Mouse (Mus musculus): Measurements from ENCODE around the gene Ripor3. TPM values are rescaled to one million over a fixed set of nuclear protein-coding genes. Genes with fewer than 3 reads are reported as not detected.

Ripor3 gene
- polyA plus RNA-seq, 1 experiment from 2014 or later, result 0.86 TPM

GRCm38 (mm10) chr2:167945451-167945850 is 65.0 kb downstream of the Ripor3 start:
- Histone ChIP-seq H3K4me1 (peaks cover 67% of the 10 kb centered on the region), H3K9me3 (replicated peaks) (no peaks in the 10 kb centered on the region), H3K4me3 (no peak overlapping the region), H3K27me3 (ENCODE audit: low read depth, poor library complexity, severe bottlenecking) (no peaks in the 10 kb centered on the region), H3K27ac (replicated peaks) (peak overlapping the region; percentile 39; the same call in 1 of the 2 replicates), H3K36me3 (no peaks in the 10 kb centered on the region)
- 94% methylated on average over 5 of the region's 5 CpGs for WGBS
- no peak for DNase-seq (ENCODE audit: low spot score)

GRCm38 (mm10) chr2:167944193-167944592 is 66.2 kb downstream of the Ripor3 start:
- H3K27me3 ChIP-seq (ENCODE audit: low read depth, poor library complexity, severe bottlenecking), result no peaks in the 10 kb centered on the region
- H3K9me3 ChIP-seq (replicated peaks), result no peaks in the 10 kb centered on the region
- H3K27ac ChIP-seq (replicated peaks), result no peak overlapping the region
- WGBS, result 85% methylated on average over 3 of the region's 3 CpGs
- H3K36me3 ChIP-seq, result no peaks in the 10 kb centered on the region
- DNase-seq (ENCODE audit: low spot score), result no peak
- H3K4me3 ChIP-seq, result no peak overlapping the region
- peaks cover 73% of the 10 kb centered on the region for H3K4me1 ChIP-seq

GRCm38 (mm10) chr2:167942926-167943633 is 67.3 kb downstream of the Ripor3 start:
- Histone ChIP-seq H3K4me1 (peaks cover 70% of the 10 kb centered on the region), H3K36me3 (no peaks in the 10 kb centered on the region), H3K27me3 (ENCODE audit: low read depth, poor library complexity, severe bottlenecking) (no peaks in the 10 kb centered on the region), H3K9me3 (replicated peaks) (no peaks in the 10 kb centered on the region), H3K27ac (replicated peaks) (peak overlapping the region; percentile 50), H3K4me3 (no peak overlapping the region)
- DNase-seq (ENCODE audit: low spot score), result no peak
- WGBS, result 88% methylated on average over 12 of the region's 12 CpGs

- peak overlapping the region; percentile 50 for H3K27ac ChIP-seq (replicated peaks)
- no peaks in the 10 kb centered on the region for H3K36me3 ChIP-seq
- H3K27me3 ChIP-seq (ENCODE audit: low read depth, poor library complexity, severe bottlenecking), result no peaks in the 10 kb centered on the region
- H3K9me3 ChIP-seq (replicated peaks), result no peaks in the 10 kb centered on the region
- H3K4me3 ChIP-seq, result no peak overlapping the region
- WGBS, result 58% methylated on average over 8 of the region's 8 CpGs
- peak; percentile 14 for DNase-seq (ENCODE audit: low spot score)
- peaks cover 67% of the 10 kb centered on the region for H3K4me1 ChIP-seq
Observed at GRCm38 (mm10) chr2:167942199-167942925, 68.1 kb downstream of the Ripor3 start.

- peaks cover 67% of the 10 kb centered on the region for H3K4me1 ChIP-seq
- no peaks in the 10 kb centered on the region for H3K9me3 ChIP-seq (replicated peaks)
Observed at GRCm38 (mm10) chr2:167941745-167942176, 68.7 kb downstream of the Ripor3 start.

GRCm38 (mm10) chr2:167941320-167941719 is 69.1 kb downstream of the Ripor3 start:
- H3K27me3 ChIP-seq (ENCODE audit: low read depth, poor library complexity, severe bottlenecking), result no peaks in the 10 kb centered on the region
- no peaks in the 10 kb centered on the region for H3K9me3 ChIP-seq (replicated peaks)
- DNase-seq (ENCODE audit: low spot score), result no peak
- H3K36me3 ChIP-seq, result no peaks in the 10 kb centered on the region
- 47% methylated on average over 4 of the region's 4 CpGs for WGBS
- H3K27ac ChIP-seq (replicated peaks), result peak overlapping the region; percentile 46; the same call in 1 of the 2 replicates
- H3K4me1 ChIP-seq, result peaks cover 67% of the 10 kb centered on the region
- H3K4me3 ChIP-seq, result no peak overlapping the region

More at GRCm38 (mm10) chr2:167941745-167942176, 68.7 kb downstream of the Ripor3 start:
- Histone ChIP-seq H3K36me3 (no peaks in the 10 kb centered on the region), H3K27me3 (ENCODE audit: low read depth, poor library complexity, severe bottlenecking) (no peaks in the 10 kb centered on the region), H3K27ac (replicated peaks) (peak overlapping the region; percentile 46; the same call in 1 of the 2 replicates), H3K4me3 (no peak overlapping the region)
- no peak for DNase-seq (ENCODE audit: low spot score)
- 46% methylated on average over 6 of the region's 6 CpGs for WGBS

GRCm38 (mm10) chr2:167940636-167941035 is 69.8 kb downstream of the Ripor3 start:
- Histone ChIP-seq H3K27ac (replicated peaks) (no peak overlapping the region), H3K9me3 (replicated peaks) (no peaks in the 10 kb centered on the region), H3K36me3 (peaks cover under 1% of the 10 kb centered on the region; the same call in 1 of the 2 replicates), H3K4me1 (peaks cover 73% of the 10 kb centered on the region), H3K27me3 (ENCODE audit: low read depth, poor library complexity, severe bottlenecking) (no peaks in the 10 kb centered on the region), H3K4me3 (no peak overlapping the region)
- DNase-seq (ENCODE audit: low spot score), result no peak
- 90% methylated on average over 11 of the region's 11 CpGs for WGBS

- peaks cover 4% of the 10 kb centered on the region; the same call in 1 of the 2 replicates for H3K36me3 ChIP-seq
- H3K4me1 ChIP-seq, result peaks cover 68% of the 10 kb centered on the region
- H3K9me3 ChIP-seq (replicated peaks), result no peaks in the 10 kb centered on the region
- H3K27me3 ChIP-seq (ENCODE audit: low read depth, poor library complexity, severe bottlenecking), result no peaks in the 10 kb centered on the region
- no peak for DNase-seq (ENCODE audit: low spot score)
- no peak overlapping the region for H3K27ac ChIP-seq (replicated peaks)
- WGBS, result 72% methylated on average over 11 of the region's 11 CpGs
- H3K4me3 ChIP-seq, result no peak overlapping the region
Observed at GRCm38 (mm10) chr2:167939632-167940399, 70.6 kb downstream of the Ripor3 start.

- H3K36me3 ChIP-seq, result peaks cover 4% of the 10 kb centered on the region; the same call in 1 of the 2 replicates
- no peak for DNase-seq (ENCODE audit: low spot score)
- H3K9me3 ChIP-seq (replicated peaks), result no peaks in the 10 kb centered on the region
- H3K27me3 ChIP-seq (ENCODE audit: low read depth, poor library complexity, severe bottlenecking), result no peaks in the 10 kb centered on the region
- 59% methylated on average over 4 of the region's 4 CpGs for WGBS
- H3K27ac ChIP-seq (replicated peaks), result no peak overlapping the region
- peaks cover 65% of the 10 kb centered on the region for H3K4me1 ChIP-seq
- H3K4me3 ChIP-seq, result no peak overlapping the region
Observed at GRCm38 (mm10) chr2:167939204-167939603, 71.2 kb downstream of the Ripor3 start.

GRCm38 (mm10) chr2:167938786-167939185 is 71.6 kb downstream of the Ripor3 start:
- no peak overlapping the region for H3K4me3 ChIP-seq
- no peak for DNase-seq (ENCODE audit: low spot score)
- H3K36me3 ChIP-seq, result peaks cover 4% of the 10 kb centered on the region; the same call in 1 of the 2 replicates
- H3K9me3 ChIP-seq (replicated peaks), result no peaks in the 10 kb centered on the region
- no peaks in the 10 kb centered on the region for H3K27me3 ChIP-seq (ENCODE audit: low read depth, poor library complexity, severe bottlenecking)
- no peak overlapping the region for H3K27ac ChIP-seq (replicated peaks)
- WGBS, result 87% methylated on average over 3 of the region's 3 CpGs
- peaks cover 65% of the 10 kb centered on the region for H3K4me1 ChIP-seq

GRCm38 (mm10) chr2:167935956-167936355 is 74.5 kb downstream of the Ripor3 start:
- no peak for DNase-seq (ENCODE audit: low spot score)
- no peak overlapping the region for H3K27ac ChIP-seq (replicated peaks)
- no peaks in the 10 kb centered on the region for H3K27me3 ChIP-seq (ENCODE audit: low read depth, poor library complexity, severe bottlenecking)
- 80% methylated on average over 3 of the region's 3 CpGs for WGBS
- peaks cover 53% of the 10 kb centered on the region for H3K4me1 ChIP-seq
- H3K36me3 ChIP-seq, result peaks cover 4% of the 10 kb centered on the region; the same call in 1 of the 2 replicates
- H3K4me3 ChIP-seq, result no peak overlapping the region
- no peaks in the 10 kb centered on the region for H3K9me3 ChIP-seq (replicated peaks)

- 32% methylated on average over 7 of the region's 7 CpGs for WGBS
- Histone ChIP-seq H3K4me1 (peaks cover 34% of the 10 kb centered on the region), H3K9me3 (replicated peaks) (no peaks in the 10 kb centered on the region), H3K36me3 (peaks cover 4% of the 10 kb centered on the region; the same call in 1 of the 2 replicates), H3K4me3 (peak overlapping the region; percentile 96), H3K27me3 (ENCODE audit: low read depth, poor library complexity, severe bottlenecking) (no peaks in the 10 kb centered on the region), H3K27ac (replicated peaks) (peak overlapping the region; percentile 91; the same call in 1 of the 2 replicates)
- DNase-seq (ENCODE audit: low spot score), result no peak
Observed at GRCm38 (mm10) chr2:167933397-167933796, 77.0 kb downstream of the Ripor3 start.
